Mouse (Mus musculus): ENCODE data around the gene Slit2. TPM values are rescaled to one million over a fixed set of nuclear protein-coding genes. Genes with fewer than 3 reads are reported as not detected.
A peak's percentile ranks its signal among the peaks of the same experiment; 100 is the strongest.
"Not testable (repeated sequence)": the region's sequence is repeated elsewhere in the genome, so short reads cannot be mapped to it uniquely, and the experiment has no call there.

Slit2 gene
- polyA plus RNA-seq, 1 experiment from 2014 or later, result 25.4 TPM

GRCm38 (mm10) chr5:48184358-48184757, 201.4 kb downstream of the Slit2 start:
- Histone ChIP-seq H3K27me3 (replicated peaks) (no peaks in the 10 kb centered on the region), H3K4me1 (0 out of 2 replicates have a peak, but pooled peaks cover 4% of the 10 kb centered on the region), H3K9me3 (no peaks in the 10 kb centered on the region), H3K36me3 (replicated peaks) (no peaks in the 10 kb centered on the region), H3K27ac (no peak overlapping the region), H3K9ac (no peak overlapping the region), H3K4me2 (no peak overlapping the region), H3K4me3 (no peak overlapping the region)
- 92% methylated on average over 8 of the region's 8 CpGs for WGBS
- ATAC-seq (replicated peaks), result no peak

- ATAC-seq (replicated peaks), result no peak
- Histone ChIP-seq H3K9me3 (no peaks in the 10 kb centered on the region), H3K4me1 (no peaks in the 10 kb centered on the region), H3K4me3 (no peak overlapping the region), H3K27ac (no peak overlapping the region), H3K9ac (no peak overlapping the region), H3K4me2 (no peak overlapping the region), H3K36me3 (replicated peaks) (no peaks in the 10 kb centered on the region), H3K27me3 (replicated peaks) (no peaks in the 10 kb centered on the region)
- WGBS, result 86% methylated on average over 4 of the region's 4 CpGs
Observed at GRCm38 (mm10) chr5:48187819-48188218, 204.9 kb downstream of the Slit2 start.

- Histone ChIP-seq H3K4me2 (no peak overlapping the region), H3K27me3 (replicated peaks) (no peaks in the 10 kb centered on the region), H3K36me3 (replicated peaks) (no peaks in the 10 kb centered on the region), H3K27ac (no peak overlapping the region), H3K9ac (no peak overlapping the region), H3K4me1 (no peaks in the 10 kb centered on the region), H3K4me3 (no peak overlapping the region), H3K9me3 (no peaks in the 10 kb centered on the region)
- ATAC-seq (replicated peaks), result no peak
Observed at GRCm38 (mm10) chr5:48199380-48199779, 216.4 kb downstream of the Slit2 start.

GRCm38 (mm10) chr5:48215248-48215647, 232.3 kb downstream of the Slit2 start:
- WGBS, result 33% methylated on average over 2 of the region's 2 CpGs
- no peak overlapping the region for H3K9ac ChIP-seq
- H3K27me3 ChIP-seq (replicated peaks), result no peaks in the 10 kb centered on the region
- ATAC-seq (replicated peaks), result no peak
- H3K4me1 ChIP-seq, result 0 out of 2 replicates have a peak, but pooled peaks cover 7% of the 10 kb centered on the region
- no peaks in the 10 kb centered on the region for H3K9me3 ChIP-seq
- no peak overlapping the region for H3K4me3 ChIP-seq
- no peak overlapping the region for H3K4me2 ChIP-seq
- no peak overlapping the region for H3K27ac ChIP-seq
- H3K36me3 ChIP-seq (replicated peaks), result no peaks in the 10 kb centered on the region

GRCm38 (mm10) chr5:48219624-48220155, 236.8 kb downstream of the Slit2 start:
- H3K4me1 ChIP-seq, result 0 out of 2 replicates have a peak, but pooled peaks cover 7% of the 10 kb centered on the region
- no peak overlapping the region for H3K27ac ChIP-seq
- H3K4me3 ChIP-seq, result no peak overlapping the region
- H3K9me3 ChIP-seq, result no peaks in the 10 kb centered on the region
- 36% methylated on average over 10 of the region's 10 CpGs for WGBS
- no peaks in the 10 kb centered on the region for H3K36me3 ChIP-seq (replicated peaks)
- H3K4me2 ChIP-seq, result no peak overlapping the region; the same call in 1 of the 2 replicates
- no peaks in the 10 kb centered on the region for H3K27me3 ChIP-seq (replicated peaks)
- peak; percentile 63; the same call in 1 of the 2 replicates for ATAC-seq (replicated peaks)
- no peak overlapping the region for H3K9ac ChIP-seq

GRCm38 (mm10) chr5:48225500-48225899, 242.6 kb downstream of the Slit2 start:
- 29% methylated on average over 2 of the region's 2 CpGs for WGBS
- no peaks in the 10 kb centered on the region for H3K36me3 ChIP-seq (replicated peaks)
- ATAC-seq (replicated peaks), result 0 out of 2 replicates have a peak, but pooled peaks have one; percentile 65

GRCm38 (mm10) chr5:48230430-48231080, 247.6 kb downstream of the Slit2 start:
- no peak overlapping the region for H3K9ac ChIP-seq
- no peaks in the 10 kb centered on the region for H3K36me3 ChIP-seq (replicated peaks)
- 85% methylated on average over 6 of the region's 6 CpGs for WGBS
- H3K27ac ChIP-seq, result no peak overlapping the region
- H3K27me3 ChIP-seq (replicated peaks), result no peaks in the 10 kb centered on the region
- H3K4me1 ChIP-seq, result no peaks in the 10 kb centered on the region
- H3K4me3 ChIP-seq, result no peak overlapping the region
- no peaks in the 10 kb centered on the region for H3K9me3 ChIP-seq
- H3K4me2 ChIP-seq, result no peak overlapping the region
- no peak for ATAC-seq (replicated peaks)

More at GRCm38 (mm10) chr5:48225500-48225899, 242.6 kb downstream of the Slit2 start:
- no peaks in the 10 kb centered on the region for H3K27me3 ChIP-seq (replicated peaks)
- no peak overlapping the region for H3K4me3 ChIP-seq
- no peaks in the 10 kb centered on the region for H3K4me1 ChIP-seq
- H3K4me2 ChIP-seq, result no peak overlapping the region
- no peak overlapping the region for H3K9ac ChIP-seq
- H3K9me3 ChIP-seq, result no peaks in the 10 kb centered on the region
- no peak overlapping the region for H3K27ac ChIP-seq

- no peaks in the 10 kb centered on the region for H3K27me3 ChIP-seq (replicated peaks)
- H3K4me1 ChIP-seq, result no peaks in the 10 kb centered on the region
- H3K4me2 ChIP-seq, result no peak overlapping the region
- no peak; the same call in 1 of the 2 replicates for ATAC-seq (replicated peaks)
- H3K4me3 ChIP-seq, result no peak overlapping the region
- H3K36me3 ChIP-seq (replicated peaks), result no peaks in the 10 kb centered on the region
- H3K9me3 ChIP-seq, result no peaks in the 10 kb centered on the region
- H3K27ac ChIP-seq, result no peak overlapping the region
- no peak overlapping the region for H3K9ac ChIP-seq
- 42% methylated on average over 4 of the region's 4 CpGs for WGBS
Observed at GRCm38 (mm10) chr5:48234728-48235127, 251.8 kb downstream of the Slit2 start.

- 53% methylated on average over 6 of the region's 6 CpGs for WGBS
- ATAC-seq (replicated peaks), result peak; percentile 65; the same call in 1 of the 2 replicates
- H3K27me3 ChIP-seq (replicated peaks), result no peaks in the 10 kb centered on the region
- H3K4me3 ChIP-seq, result no peak overlapping the region
- no peak overlapping the region for H3K9ac ChIP-seq
- no peak overlapping the region for H3K4me2 ChIP-seq
- H3K9me3 ChIP-seq, result no peaks in the 10 kb centered on the region
- no peaks in the 10 kb centered on the region for H3K36me3 ChIP-seq (replicated peaks)
- H3K4me1 ChIP-seq, result no peaks in the 10 kb centered on the region
- H3K27ac ChIP-seq, result no peak overlapping the region
Observed at GRCm38 (mm10) chr5:48235270-48235669, 252.3 kb downstream of the Slit2 start.

GRCm38 (mm10) chr5:48240751-48241150, 257.8 kb downstream of the Slit2 start:
- H3K4me3 ChIP-seq; H3K9ac ChIP-seq; H3K4me1 ChIP-seq; H3K36me3 ChIP-seq (replicated peaks); H3K4me2 ChIP-seq; H3K9me3 ChIP-seq; H3K27me3 ChIP-seq (replicated peaks); H3K27ac ChIP-seq: not testable (repeated sequence)
- WGBS, result 31% methylated on average over 6 of the region's 6 CpGs
- peak; percentile 91 for ATAC-seq (replicated peaks)

GRCm38 (mm10) chr5:48248327-48248726, 265.4 kb downstream of the Slit2 start:
- no peak overlapping the region for H3K4me2 ChIP-seq
- ATAC-seq (replicated peaks), result no peak
- no peak overlapping the region for H3K27ac ChIP-seq
- H3K9me3 ChIP-seq, result no peaks in the 10 kb centered on the region
- no peaks in the 10 kb centered on the region for H3K36me3 ChIP-seq (replicated peaks)
- WGBS, result 72% methylated on average over 4 of the region's 4 CpGs
- H3K4me1 ChIP-seq, result no peaks in the 10 kb centered on the region
- H3K4me3 ChIP-seq, result no peak overlapping the region
- no peak overlapping the region for H3K9ac ChIP-seq
- H3K27me3 ChIP-seq (replicated peaks), result no peaks in the 10 kb centered on the region

- H3K4me3 ChIP-seq, result no peak overlapping the region
- no peaks in the 10 kb centered on the region for H3K9me3 ChIP-seq
- no peaks in the 10 kb centered on the region for H3K4me1 ChIP-seq
- H3K36me3 ChIP-seq (replicated peaks), result no peaks in the 10 kb centered on the region
- 65% methylated on average over 4 of the region's 4 CpGs for WGBS
- no peak overlapping the region for H3K4me2 ChIP-seq
- no peak overlapping the region for H3K9ac ChIP-seq
- H3K27me3 ChIP-seq (replicated peaks), result no peaks in the 10 kb centered on the region
- H3K27ac ChIP-seq, result no peak overlapping the region
- no peak for ATAC-seq (replicated peaks)
Observed at GRCm38 (mm10) chr5:48277561-48277960, 294.6 kb downstream of the Slit2 start.

- no peak overlapping the region for H3K4me3 ChIP-seq
- H3K27ac ChIP-seq, result no peak overlapping the region
- 91% methylated on average over 3 of the region's 3 CpGs for WGBS
- no peaks in the 10 kb centered on the region for H3K9me3 ChIP-seq
- H3K4me2 ChIP-seq, result no peak overlapping the region
- no peaks in the 10 kb centered on the region; the same call in 1 of the 2 replicates for H3K36me3 ChIP-seq (replicated peaks)
- no peak overlapping the region for H3K9ac ChIP-seq
- no peaks in the 10 kb centered on the region for H3K27me3 ChIP-seq (replicated peaks)
- no peaks in the 10 kb centered on the region for H3K4me1 ChIP-seq
- no peak for ATAC-seq (replicated peaks)
Observed at GRCm38 (mm10) chr5:48301186-48301585, 318.2 kb downstream of the Slit2 start.
